Mouse (Mus musculus): ENCODE data around the gene Prap1.

DNA sequence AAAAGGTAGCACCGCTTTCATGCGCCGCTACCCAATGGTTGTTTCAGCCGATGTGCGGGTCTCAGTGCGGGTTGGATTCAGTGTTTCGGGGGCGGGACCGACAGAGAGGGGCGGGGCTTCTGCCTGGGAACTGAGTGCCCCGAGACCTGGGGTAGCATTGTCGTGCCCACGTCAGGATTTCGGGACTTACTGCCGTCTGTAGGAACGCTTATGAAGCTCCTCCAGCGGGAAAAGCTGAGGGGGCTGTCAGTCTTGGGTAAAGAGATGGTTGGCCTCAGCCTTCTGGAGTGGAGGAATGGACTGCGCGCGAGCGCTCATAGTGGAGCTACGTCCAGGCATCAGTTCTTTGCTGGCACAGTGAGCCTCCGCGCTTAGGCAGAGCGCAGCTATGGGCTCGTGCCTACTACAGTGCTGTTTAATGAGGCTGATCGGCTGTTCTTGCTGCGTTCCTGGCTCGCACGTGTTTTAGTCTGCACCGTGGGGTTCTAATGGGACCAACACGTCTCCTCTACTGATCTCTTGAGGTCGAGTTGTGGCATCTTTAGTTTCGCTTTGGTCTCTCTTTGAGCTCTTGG, 44.0 kb upstream of the Prap1 start:
- TF ChIP-seq CTCF (conservative IDR thresholded peaks at IDR 0.05; ENCODE audit: insufficient read depth, insufficient read length, low read depth, low read length) = no peak
- no peak for TF ChIP-seq POLR2A (IDR thresholded peaks at IDR 0.05; ENCODE audit: low read depth, low read length)
